Mouse (Mus musculus) intestine, embryonic 14.5 days (tissue): ENCODE measurements around the gene Frmd8. TPM values are rescaled to one million over a fixed set of nuclear protein-coding genes. Genes with fewer than 3 reads are reported as not detected.
A peak's percentile ranks its signal among the peaks of the same experiment; 100 is the strongest.

Source experiments
- ATAC-seq: fragments of 200-750 bp; cut with Nextera tagmentation; replicated peaks from 2 replicates; pipeline ENCODE4 v1.8.0; 2017; ENCODE audit warnings: low read depth, moderate number of reproducible peaks, moderate TSS enrichment, moderate library complexity; ENCODE audit not compliant: low FRiP score, low TSS enrichment
- DNase-seq: peaks from one replicate; pipeline ENCODE4 v3.0.0-alpha.2; 2018; ENCODE audit warnings: low spot score
- H3K27ac ChIP-seq: fragments of 300-500 bp; sonication (generic); 2 replicates; pipeline ENCODE4 v1.5.1; 2014; ENCODE audit warnings: low read depth, mild to moderate bottlenecking, control low read depth
- H3K27me3 ChIP-seq: fragments of 300-500 bp; sonication (generic); replicated peaks from 2 replicates; pipeline ENCODE4 v1.6.1; 2014; ENCODE audit warnings: low read length, control low read depth; ENCODE audit not compliant: control insufficient read depth, insufficient read depth
- H3K36me3 ChIP-seq: fragments of 300-500 bp; sonication (generic); 2 replicates; pipeline ENCODE4 v1.6.1; 2014; ENCODE audit warnings: low read length, control low read depth; ENCODE audit not compliant: control insufficient read depth, insufficient read depth
- H3K4me1 ChIP-seq: fragments of 300-500 bp; sonication (generic); replicated peaks from 2 replicates; pipeline ENCODE4 v1.6.1; 2014; ENCODE audit warnings: low read length, control low read depth, mixed read lengths; ENCODE audit not compliant: control insufficient read depth, insufficient read depth
- H3K4me2 ChIP-seq: fragments of 300-500 bp; sonication (generic); 2 replicates; pipeline ENCODE4 v1.6.1; 2014; ENCODE audit warnings: low read length
- H3K4me3 ChIP-seq: fragments of 300-500 bp; sonication (generic); 2 replicates; pipeline ENCODE4 v1.5.1; 2014; ENCODE audit warnings: low read depth, low read length, control low read depth, mixed read lengths
- H3K9ac ChIP-seq: fragments of 300-500 bp; sonication (generic); 2 replicates; pipeline ENCODE4 v1.6.1; 2014; ENCODE audit warnings: mild to moderate bottlenecking, low read length
- H3K9me3 ChIP-seq: fragments of 300-500 bp; sonication (generic); 2 replicates; pipeline ENCODE4 v1.6.1; 2016; ENCODE audit warnings: low read length, control low read depth; ENCODE audit not compliant: control insufficient read depth
- WGBS: fragments of 180-500 bp; shearing (Covaris S2); extraction: QIAGEN DNeasy Blood & Tissue Kit; methylation state at CpG from one replicate; pipeline ENCODE4 v1.1.7; 2014; 5-methylcytosine and 5-hydroxymethylcytosine counted together
- polyA plus RNA-seq: library from polyadenylated mRNA; unstranded; fragments of >200 nt; fragmentation: Nextera tagmentation; extraction: Ambion mirVana; gene quantifications from 2 replicates; pipeline ENCODE4 v1.2.1, GENCODE M21; 2014

Gene Frmd8
- polyA plus RNA-seq, 1 experiment from 2014 or later: 18.9 TPM

GRCm38 (mm10) chr19:5848826-5849672 lies 26.0 kb downstream of the Frmd8 start:
- Histone ChIP-seq H3K4me2 (peak overlapping the region; percentile 22), H3K4me1 (peaks cover 50% of the 10 kb centered on the region), H3K36me3 (peaks cover 15% of the 10 kb centered on the region), H3K9me3 (no peaks in the 10 kb centered on the region), H3K4me3 (peak overlapping the region; percentile 4; the same call in 1 of the 2 replicates), H3K27me3 (no peaks in the 10 kb centered on the region), H3K27ac (peak overlapping the region; percentile 98), H3K9ac (peak overlapping the region; percentile 34)
- WGBS: 30% methylated on average over 13 of the region's 13 CpGs
- DNase-seq (no peak), ATAC-seq (no peak)

- peak overlapping the region; percentile 98 for H3K27ac ChIP-seq
- H3K36me3 ChIP-seq: peaks cover 15% of the 10 kb centered on the region
- ATAC-seq (no peak), DNase-seq (peak; percentile 62)
- no peaks in the 10 kb centered on the region for H3K9me3 ChIP-seq
- H3K9ac ChIP-seq: peak overlapping the region; percentile 34
- peaks cover 56% of the 10 kb centered on the region for H3K4me1 ChIP-seq
- WGBS: 35% methylated on average over 14 of the region's 14 CpGs
- peak overlapping the region; percentile 4; the same call in 1 of the 2 replicates for H3K4me3 ChIP-seq
- no peaks in the 10 kb centered on the region for H3K27me3 ChIP-seq
- H3K4me2 ChIP-seq: peak overlapping the region; percentile 22
Measured at GRCm38 (mm10) chr19:5848032-5848825, 26.8 kb downstream of the Frmd8 start.

DNA sequence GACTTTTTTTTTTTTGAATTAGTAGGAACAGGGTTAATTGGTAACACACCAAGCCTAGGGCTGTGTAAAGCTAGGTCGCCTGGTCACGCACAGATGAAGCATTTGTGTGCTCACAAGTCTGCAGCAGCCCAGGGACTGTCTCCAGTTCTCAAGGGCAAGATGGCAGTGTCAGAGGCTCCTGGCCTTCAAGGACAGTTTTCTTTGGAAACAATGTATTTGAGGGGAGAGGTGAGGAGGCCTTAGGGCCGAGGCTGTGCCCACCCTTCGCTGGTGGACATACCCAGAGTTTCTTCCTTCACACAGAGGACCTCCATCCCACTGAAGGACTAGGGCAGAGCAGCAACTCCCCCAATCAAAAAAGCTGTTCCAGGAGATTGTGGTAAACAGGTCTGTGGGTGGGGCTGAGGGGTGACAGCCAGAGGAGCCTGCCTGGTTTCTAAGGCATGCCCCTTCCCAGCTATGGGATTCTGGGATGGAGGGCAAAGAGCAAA lies 27.7 kb downstream of the Frmd8 start:
- no peak overlapping the region for H3K4me3 ChIP-seq
- H3K36me3 ChIP-seq: peaks cover 9% of the 10 kb centered on the region; the same call in 1 of the 2 replicates
- peak overlapping the region; percentile 98 for H3K27ac ChIP-seq
- whole genome bisulfite sequencing: 65% methylated on average over 4 of the region's 4 CpGs
- H3K27me3 ChIP-seq: no peaks in the 10 kb centered on the region
- peak overlapping the region; percentile 72 for H3K4me2 ChIP-seq
- peak overlapping the region; percentile 49; the same call in 1 of the 2 replicates for H3K9ac ChIP-seq
- no peak for ATAC-seq
- no peaks in the 10 kb centered on the region for H3K9me3 ChIP-seq
- no peak for DNase-seq
- peaks cover 61% of the 10 kb centered on the region for H3K4me1 ChIP-seq

DNA sequence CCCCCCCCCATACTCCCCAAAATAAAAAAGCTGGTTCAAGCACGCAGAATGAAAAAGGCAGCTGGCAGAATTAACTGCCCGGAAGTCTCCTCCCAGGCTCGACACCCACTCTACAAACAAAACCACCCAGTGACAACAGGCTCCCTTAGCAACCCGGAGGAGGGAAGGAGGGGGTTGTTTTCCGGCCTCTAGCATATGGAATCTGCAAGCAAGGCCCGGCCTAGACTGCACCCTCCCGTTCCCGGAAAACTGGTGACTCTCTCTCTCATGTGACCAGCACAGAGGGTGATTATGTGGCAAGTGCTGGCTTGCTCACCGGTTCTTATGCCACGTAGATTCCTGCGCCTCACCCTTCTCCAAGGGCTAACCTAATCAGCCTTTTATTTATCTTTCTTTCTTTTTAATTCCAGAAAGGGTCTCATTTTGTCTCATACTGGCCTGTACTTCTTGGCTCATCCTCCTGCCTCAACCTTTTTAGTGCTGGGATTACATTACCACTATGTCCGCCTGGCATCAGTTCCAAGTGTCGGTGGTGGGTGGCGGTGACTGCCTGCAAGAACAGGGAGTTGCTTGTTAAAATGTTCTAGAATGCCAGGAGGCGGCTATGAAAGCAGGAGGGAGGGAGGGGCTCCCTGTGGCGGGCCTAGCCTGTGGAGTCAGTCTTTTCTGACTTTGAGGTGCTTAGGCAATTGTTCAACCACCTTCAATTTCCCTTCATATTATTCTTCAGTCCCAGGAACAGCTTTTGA lies 28.3 kb downstream of the Frmd8 start:
- 7% methylated on average over 16 of the region's 16 CpGs for WGBS
- H3K9ac ChIP-seq: peak overlapping the region; percentile 49
- H3K27me3 ChIP-seq: no peaks in the 10 kb centered on the region

DNA sequence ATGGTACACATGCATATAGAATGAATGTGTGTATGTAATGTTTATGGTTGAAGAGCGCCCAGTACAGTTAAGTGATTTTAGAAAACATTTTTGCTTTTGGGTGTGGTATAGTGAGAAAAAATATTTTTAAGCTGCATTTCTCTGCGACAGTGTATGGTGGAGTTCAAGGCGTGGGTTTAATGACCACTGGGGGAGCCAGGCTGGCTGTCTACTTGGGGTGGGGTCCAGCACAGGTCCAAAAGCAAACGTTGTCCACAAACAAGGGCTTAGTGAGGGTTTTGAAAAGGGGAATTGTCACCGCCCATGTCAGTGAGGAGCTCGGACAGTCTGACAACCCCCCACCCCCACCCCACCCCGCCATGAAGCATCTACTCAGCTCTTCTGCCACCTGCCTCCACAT lies 28.9 kb downstream of the Frmd8 start:
- Histone ChIP-seq H3K4me2 (peak overlapping the region; percentile 72), H3K4me1 (peaks cover 62% of the 10 kb centered on the region), H3K4me3 (peak overlapping the region; percentile 36), H3K36me3 (no peaks in the 10 kb centered on the region), H3K27me3 (no peaks in the 10 kb centered on the region), H3K27ac (peak overlapping the region; percentile 98), H3K9ac (peak overlapping the region; percentile 49), H3K9me3 (no peaks in the 10 kb centered on the region)
- peak; percentile 82 for DNase-seq
- peak; percentile 9 for ATAC-seq
- WGBS: 3% methylated on average over 7 of the region's 7 CpGs

More for the DNA sequence above, 28.3 kb downstream of the Frmd8 start:
- peaks cover 62% of the 10 kb centered on the region for H3K4me1 ChIP-seq
- H3K27ac ChIP-seq: peak overlapping the region; percentile 98
- peak; percentile 83 for DNase-seq
- no peaks in the 10 kb centered on the region for H3K9me3 ChIP-seq
- H3K4me3 ChIP-seq: peak overlapping the region; percentile 36
- ATAC-seq: peak; percentile 73
- peak overlapping the region; percentile 72 for H3K4me2 ChIP-seq
- peaks cover 3% of the 10 kb centered on the region; the same call in 1 of the 2 replicates for H3K36me3 ChIP-seq

DNA sequence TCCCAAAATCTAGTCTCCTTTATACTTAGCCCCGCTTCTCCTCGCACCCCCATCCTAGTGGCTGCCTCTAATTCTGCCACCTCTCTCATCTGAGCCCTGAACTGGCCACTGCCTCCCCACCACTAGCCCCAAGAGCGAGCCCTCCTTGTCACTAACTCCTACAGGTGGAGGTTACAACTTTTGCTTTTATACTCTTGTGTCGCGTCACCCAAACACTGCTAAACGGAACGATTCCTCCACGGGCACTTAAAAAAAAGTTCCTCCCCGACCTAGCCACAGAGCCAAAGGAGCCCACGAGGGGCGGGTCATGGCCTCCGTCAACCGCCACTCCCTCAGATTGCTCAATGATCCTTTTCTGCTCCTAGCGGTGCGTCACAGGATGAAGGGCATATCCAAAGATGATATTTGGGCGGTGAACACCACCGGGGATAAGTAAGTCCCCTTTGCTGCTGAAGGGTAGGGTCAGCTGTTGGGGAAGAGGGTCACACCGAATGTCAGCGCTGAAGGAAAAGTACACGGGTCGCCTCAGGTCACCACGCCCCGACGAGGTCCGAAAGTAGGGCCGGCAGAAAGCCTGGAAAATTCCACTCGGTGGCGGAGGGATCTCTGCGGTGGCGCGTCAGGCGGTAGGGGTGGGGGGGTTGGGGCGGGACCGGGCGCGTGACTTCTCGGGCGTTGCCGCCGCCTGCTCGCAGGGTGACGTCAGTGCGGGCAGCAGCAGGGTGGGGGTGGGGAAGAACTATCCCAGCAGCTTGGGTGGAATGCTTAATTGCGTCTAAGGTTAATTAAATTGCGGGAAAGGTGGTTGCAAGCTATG lies 29.5 kb downstream of the Frmd8 start:
- Histone ChIP-seq H3K36me3 (no peaks in the 10 kb centered on the region), H3K4me1 (peaks cover 62% of the 10 kb centered on the region), H3K4me3 (peak overlapping the region; percentile 36), H3K27ac (peak overlapping the region; percentile 98), H3K9ac (peak overlapping the region; percentile 56), H3K9me3 (no peaks in the 10 kb centered on the region), H3K4me2 (peak overlapping the region; percentile 72), H3K27me3 (no peaks in the 10 kb centered on the region)
- peak; percentile 98 for DNase-seq
- WGBS: 6% methylated on average over 45 of the region's 45 CpGs
- ATAC-seq: peak; percentile 49

- Histone ChIP-seq H3K36me3 (no peaks in the 10 kb centered on the region), H3K27me3 (no peaks in the 10 kb centered on the region), H3K4me3 (peak overlapping the region; percentile 36), H3K4me1 (peaks cover 60% of the 10 kb centered on the region), H3K27ac (peak overlapping the region; percentile 98), H3K9me3 (no peaks in the 10 kb centered on the region), H3K9ac (peak overlapping the region; percentile 56), H3K4me2 (peak overlapping the region; percentile 72)
- 67% methylated on average over 12 of the region's 12 CpGs for WGBS
- DNase-seq: no peak
- ATAC-seq: no peak
Measured at GRCm38 (mm10) chr19:5844831-5845318, 30.2 kb downstream of the Frmd8 start.
